Mouse (Mus musculus): ENCODE measurements around the gene Bhlhe40. TPM values are rescaled to one million over a fixed set of nuclear protein-coding genes. Genes with fewer than 3 reads are reported as not detected.

Bhlhe40 gene
- polyA plus RNA-seq (2015; fragmentation: Nextera tagmentation; extraction: Ambion mirVana): 6.5 and 7.9 TPM in 2 replicates

DNA sequence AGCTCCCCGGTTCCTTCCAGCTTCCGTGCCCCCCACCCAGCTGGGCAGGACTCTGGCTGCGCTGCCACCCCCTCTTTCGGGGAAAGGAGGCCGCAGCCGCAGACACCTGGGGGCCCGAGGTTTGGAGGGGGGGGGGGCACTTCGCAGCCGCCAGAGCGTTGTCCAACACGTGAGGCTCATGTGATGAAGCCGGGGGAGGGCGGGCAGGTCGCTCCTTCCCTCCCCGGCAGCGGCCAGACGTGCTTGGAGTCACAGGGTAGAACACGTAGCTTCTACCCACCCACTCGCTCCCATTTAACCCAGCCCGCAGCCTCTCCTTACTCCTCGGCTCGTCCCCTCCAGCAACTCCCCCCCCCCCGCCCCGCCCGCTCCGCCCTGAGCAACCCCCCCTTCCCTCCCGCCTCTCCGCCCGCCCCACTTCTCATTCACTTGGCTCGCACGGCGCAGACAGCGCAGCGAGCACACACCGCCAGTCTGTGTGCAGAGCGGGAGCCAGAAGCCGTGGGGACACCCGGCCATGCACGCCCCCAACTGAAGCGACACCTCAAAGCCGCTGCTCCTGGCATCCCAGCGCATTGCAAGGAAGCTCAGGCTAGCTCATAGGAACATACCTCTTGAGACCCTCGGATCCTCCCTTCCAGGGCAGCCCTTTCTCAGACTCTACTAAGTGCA, at the start of gene Bhlhe40:
TSS of gene Bhlhe40 (plus strand) at position 424 of the 672 bp plus-strand sequence.
- peak; percentile 70 for ATAC-seq
- Histone ChIP-seq H3K36me3 (ENCODE audit: control insufficient read depth, insufficient read depth) (no peaks in the 10 kb centered on the region), H3K9ac (replicated peaks; ENCODE audit: low read depth, low read length) (peak within 1 kb of the TSS; percentile 78), H3K27ac (ENCODE audit: low read length) (peak within 1 kb of the TSS; percentile 90), H3K4me3 (replicated peaks; ENCODE audit: low read length) (peak within 1 kb of the TSS; percentile 73), H3K27me3 (replicated peaks; ENCODE audit: control insufficient read depth, insufficient read depth, low read length) (0 out of 2 replicates have a peak, but pooled peaks cover 2% of the 10 kb centered on the region), H3K4me2 (ENCODE audit: low read length) (peak within 1 kb of the TSS; percentile 98), H3K9me3 (ENCODE audit: control insufficient read depth, low read length) (no peaks in the 10 kb centered on the region), H3K4me1 (replicated peaks; ENCODE audit: control insufficient read depth, insufficient read depth, low read length) (peaks cover 24% of the 10 kb centered on the region)
- 0% methylated on average over 37 of the region's 43 CpGs for WGBS

DNA sequence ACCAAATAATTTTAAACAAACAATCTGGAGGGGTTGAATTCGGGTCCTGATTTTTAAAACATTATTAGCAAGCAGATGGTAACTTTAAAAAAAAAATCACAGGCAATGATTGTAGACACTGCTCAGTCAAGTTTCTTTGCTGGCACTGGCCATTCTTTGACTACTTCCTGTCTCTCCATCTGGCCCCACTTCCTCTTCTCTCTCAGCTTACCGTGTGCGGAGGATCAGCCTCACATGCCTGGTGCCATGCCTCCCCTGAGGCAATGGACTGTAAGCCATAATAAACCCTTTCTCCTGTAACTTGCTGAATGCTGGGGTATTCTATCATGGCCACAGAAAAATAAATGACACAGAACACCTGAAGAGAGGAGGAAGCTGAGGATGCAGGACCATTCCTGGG, 48.8 kb upstream of the Bhlhe40 start:
- WGBS: 53% methylated on average over 3 of the region's 3 CpGs
- peak; percentile 43; the same call in 1 of the 2 replicates for ATAC-seq

DNA sequence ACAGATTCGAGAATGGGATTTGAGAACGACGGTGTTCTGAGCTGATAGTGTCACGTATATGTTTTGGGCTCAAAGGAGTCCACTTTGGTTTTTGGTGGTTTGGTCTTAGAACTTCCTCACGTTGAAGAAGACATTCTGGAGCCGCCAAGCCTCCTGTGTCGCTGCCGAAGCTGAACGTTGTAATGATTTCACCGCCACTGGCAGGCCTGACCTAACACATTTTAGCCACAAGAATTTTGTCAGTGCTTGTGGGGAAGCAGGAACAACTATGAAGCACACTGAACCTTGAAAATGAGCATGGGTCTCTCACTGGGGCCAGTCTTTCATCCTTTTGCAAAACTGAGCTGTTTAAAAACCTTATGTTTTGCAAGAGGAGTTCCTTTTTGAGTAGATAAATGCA, 42.4 kb upstream of the Bhlhe40 start:
- no peaks in the 10 kb centered on the region for H3K27me3 ChIP-seq (replicated peaks; ENCODE audit: control insufficient read depth, insufficient read depth, low read length)
- no peak for ATAC-seq
- 94% methylated on average over 10 of the region's 10 CpGs for WGBS

More for the DNA sequence above, 48.8 kb upstream of the Bhlhe40 start:
- no peaks in the 10 kb centered on the region for H3K36me3 ChIP-seq (ENCODE audit: control insufficient read depth, insufficient read depth)
- no peaks in the 10 kb centered on the region for H3K9me3 ChIP-seq (ENCODE audit: control insufficient read depth, low read length)
- H3K4me3 ChIP-seq (replicated peaks; ENCODE audit: low read length): no peak overlapping the region
- no peak overlapping the region for H3K4me2 ChIP-seq (ENCODE audit: low read length)
- H3K27ac ChIP-seq (ENCODE audit: low read length): no peak overlapping the region
- H3K4me1 ChIP-seq (replicated peaks; ENCODE audit: control insufficient read depth, insufficient read depth, low read length): 0 out of 2 replicates have a peak, but pooled peaks cover 2% of the 10 kb centered on the region
- no peaks in the 10 kb centered on the region for H3K27me3 ChIP-seq (replicated peaks; ENCODE audit: control insufficient read depth, insufficient read depth, low read length)
- H3K9ac ChIP-seq (replicated peaks; ENCODE audit: low read depth, low read length): no peak overlapping the region

DNA sequence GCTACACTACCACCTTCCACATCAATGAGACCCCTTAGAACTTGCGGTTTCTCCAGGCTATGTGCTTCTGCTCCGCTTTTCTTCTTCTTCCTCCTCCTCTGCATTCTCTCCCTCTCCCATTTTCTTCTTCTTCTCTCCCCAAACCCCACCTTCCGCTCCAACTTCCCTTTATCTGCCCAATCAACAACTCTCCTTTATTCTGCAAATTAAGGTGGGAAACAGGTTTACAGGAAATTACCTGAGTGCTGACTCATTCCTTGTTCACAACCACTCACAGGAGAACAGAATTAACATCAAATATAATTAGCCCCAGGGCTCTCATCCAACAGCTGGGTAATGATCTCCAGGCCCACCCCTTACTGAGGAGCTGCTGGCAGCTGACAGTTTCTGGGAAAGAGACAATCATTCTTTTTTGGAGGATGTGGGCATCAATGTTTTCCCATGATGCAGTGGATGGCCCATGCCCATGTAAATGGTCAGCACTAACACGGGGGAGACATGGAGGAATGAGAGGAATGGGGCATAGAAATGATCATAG, 37.3 kb upstream of the Bhlhe40 start:
- no peak overlapping the region for H3K4me3 ChIP-seq (replicated peaks; ENCODE audit: low read length)
- H3K4me2 ChIP-seq (ENCODE audit: low read length): no peak overlapping the region
- no peaks in the 10 kb centered on the region for H3K4me1 ChIP-seq (replicated peaks; ENCODE audit: control insufficient read depth, insufficient read depth, low read length)
- H3K27me3 ChIP-seq (replicated peaks; ENCODE audit: control insufficient read depth, insufficient read depth, low read length): no peaks in the 10 kb centered on the region
- H3K9me3 ChIP-seq (ENCODE audit: control insufficient read depth, low read length): no peaks in the 10 kb centered on the region
- no peak overlapping the region for H3K27ac ChIP-seq (ENCODE audit: low read length)
- no peak for ATAC-seq
- no peaks in the 10 kb centered on the region for H3K36me3 ChIP-seq (ENCODE audit: control insufficient read depth, insufficient read depth)
- 86% methylated on average over 4 of the region's 4 CpGs for WGBS
- no peak overlapping the region for H3K9ac ChIP-seq (replicated peaks; ENCODE audit: low read depth, low read length)

More for the DNA sequence above, 42.4 kb upstream of the Bhlhe40 start:
- no peak overlapping the region for H3K9ac ChIP-seq (replicated peaks; ENCODE audit: low read depth, low read length)
- H3K4me2 ChIP-seq (ENCODE audit: low read length): no peak overlapping the region
- no peak overlapping the region for H3K4me3 ChIP-seq (replicated peaks; ENCODE audit: low read length)
- H3K9me3 ChIP-seq (ENCODE audit: control insufficient read depth, low read length): no peaks in the 10 kb centered on the region
- no peaks in the 10 kb centered on the region for H3K4me1 ChIP-seq (replicated peaks; ENCODE audit: control insufficient read depth, insufficient read depth, low read length)
- H3K27ac ChIP-seq (ENCODE audit: low read length): no peak overlapping the region
- H3K36me3 ChIP-seq (ENCODE audit: control insufficient read depth, insufficient read depth): no peaks in the 10 kb centered on the region

DNA sequence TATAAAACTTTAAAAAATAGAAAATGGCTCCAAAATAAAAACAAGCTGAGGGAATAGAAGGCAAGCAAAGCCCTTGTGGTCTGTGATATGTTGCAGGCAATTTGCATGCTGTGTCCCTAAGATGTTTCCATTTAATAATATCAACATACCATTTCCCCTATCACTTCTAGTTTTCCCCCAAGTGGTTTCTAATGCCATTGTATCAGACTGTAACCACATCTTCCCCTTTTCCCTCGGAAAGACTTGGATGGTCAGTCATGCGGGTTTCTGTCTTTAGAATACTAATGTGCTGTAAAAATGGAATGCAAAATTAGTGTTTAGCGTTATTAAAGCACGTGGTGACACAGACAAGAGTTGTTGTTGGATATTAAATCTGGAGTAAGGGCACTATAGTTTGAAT, 35.5 kb upstream of the Bhlhe40 start:
- ATAC-seq: no peak
- no peak overlapping the region for H3K4me2 ChIP-seq (ENCODE audit: low read length)

DNA sequence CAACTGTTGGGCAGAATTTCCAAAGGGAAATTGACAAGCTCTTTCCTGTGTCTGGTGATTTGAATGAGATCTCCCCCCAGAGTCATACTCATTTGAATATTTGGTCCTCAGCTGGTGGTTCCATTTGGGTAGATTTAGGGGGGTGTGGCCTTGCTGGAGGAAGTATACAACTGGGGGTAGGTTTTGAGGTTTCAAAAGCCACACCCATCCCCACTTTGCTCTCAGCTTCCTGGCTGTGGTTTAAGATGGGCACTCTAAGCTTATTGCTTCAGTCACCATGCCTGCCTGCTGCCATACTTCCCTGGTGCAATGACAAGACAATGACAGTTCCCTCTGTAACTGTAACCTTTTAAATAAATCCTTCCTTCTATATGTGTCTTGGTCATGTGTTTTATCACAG, 29.7 kb upstream of the Bhlhe40 start:
- Histone ChIP-seq H3K4me1 (replicated peaks; ENCODE audit: control insufficient read depth, insufficient read depth, low read length) (no peaks in the 10 kb centered on the region), H3K9me3 (ENCODE audit: control insufficient read depth, low read length) (no peaks in the 10 kb centered on the region), H3K27ac (ENCODE audit: low read length) (no peak overlapping the region), H3K4me2 (ENCODE audit: low read length) (no peak overlapping the region), H3K9ac (replicated peaks; ENCODE audit: low read depth, low read length) (no peak overlapping the region), H3K36me3 (ENCODE audit: control insufficient read depth, insufficient read depth) (no peaks in the 10 kb centered on the region), H3K27me3 (replicated peaks; ENCODE audit: control insufficient read depth, insufficient read depth, low read length) (no peaks in the 10 kb centered on the region), H3K4me3 (replicated peaks; ENCODE audit: low read length) (no peak overlapping the region)
- no peak for ATAC-seq

More for the DNA sequence above, 35.5 kb upstream of the Bhlhe40 start:
- Histone ChIP-seq H3K27ac (ENCODE audit: low read length) (no peak overlapping the region), H3K4me1 (replicated peaks; ENCODE audit: control insufficient read depth, insufficient read depth, low read length) (no peaks in the 10 kb centered on the region), H3K36me3 (ENCODE audit: control insufficient read depth, insufficient read depth) (no peaks in the 10 kb centered on the region), H3K9ac (replicated peaks; ENCODE audit: low read depth, low read length) (no peak overlapping the region), H3K9me3 (ENCODE audit: control insufficient read depth, low read length) (no peaks in the 10 kb centered on the region), H3K4me3 (replicated peaks; ENCODE audit: low read length) (no peak overlapping the region), H3K27me3 (replicated peaks; ENCODE audit: control insufficient read depth, insufficient read depth, low read length) (no peaks in the 10 kb centered on the region)
- 89% methylated on average over 4 of the region's 4 CpGs for WGBS

DNA sequence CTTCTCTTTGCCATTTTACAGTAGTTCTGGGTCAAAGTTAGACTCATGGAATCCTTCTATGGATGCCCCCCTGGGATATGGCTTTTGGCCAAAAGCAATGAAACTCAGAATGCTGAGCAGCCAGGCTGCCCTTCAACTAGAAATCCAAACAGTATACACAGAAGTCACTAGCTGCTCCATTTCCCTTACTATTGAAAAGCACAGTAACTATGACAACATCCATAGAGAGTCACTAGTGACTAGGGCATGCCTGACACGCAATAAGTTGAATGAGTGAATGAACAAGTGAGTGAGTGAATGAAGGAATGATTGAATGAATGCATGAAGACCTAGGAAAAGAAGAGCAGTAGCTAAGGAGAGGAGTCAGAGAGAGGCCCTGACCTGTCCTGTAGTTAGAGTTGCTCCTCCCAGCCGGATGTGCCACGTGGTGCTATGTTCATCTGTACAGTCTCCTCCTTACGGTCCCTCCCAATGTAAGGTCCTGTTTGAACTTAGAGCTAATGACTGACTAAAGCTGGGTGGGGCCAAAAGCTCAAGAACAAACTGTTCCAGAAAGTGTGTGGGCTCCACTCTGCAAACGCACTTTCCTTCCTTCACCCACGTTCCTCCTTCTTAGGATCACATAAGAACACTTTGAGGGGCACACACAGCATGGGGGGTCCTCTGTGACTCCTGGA, 22.1 kb upstream of the Bhlhe40 start:
- no peak overlapping the region for H3K27ac ChIP-seq (ENCODE audit: low read length)
- WGBS: 90% methylated on average over 6 of the region's 6 CpGs
- no peak overlapping the region for H3K4me2 ChIP-seq (ENCODE audit: low read length)
- H3K4me3 ChIP-seq (replicated peaks; ENCODE audit: low read length): no peak overlapping the region
- H3K27me3 ChIP-seq (replicated peaks; ENCODE audit: control insufficient read depth, insufficient read depth, low read length): no peaks in the 10 kb centered on the region
- no peaks in the 10 kb centered on the region for H3K9me3 ChIP-seq (ENCODE audit: control insufficient read depth, low read length)
- ATAC-seq: no peak
- H3K9ac ChIP-seq (replicated peaks; ENCODE audit: low read depth, low read length): no peak overlapping the region
- H3K4me1 ChIP-seq (replicated peaks; ENCODE audit: control insufficient read depth, insufficient read depth, low read length): no peaks in the 10 kb centered on the region
- no peaks in the 10 kb centered on the region for H3K36me3 ChIP-seq (ENCODE audit: control insufficient read depth, insufficient read depth)

DNA sequence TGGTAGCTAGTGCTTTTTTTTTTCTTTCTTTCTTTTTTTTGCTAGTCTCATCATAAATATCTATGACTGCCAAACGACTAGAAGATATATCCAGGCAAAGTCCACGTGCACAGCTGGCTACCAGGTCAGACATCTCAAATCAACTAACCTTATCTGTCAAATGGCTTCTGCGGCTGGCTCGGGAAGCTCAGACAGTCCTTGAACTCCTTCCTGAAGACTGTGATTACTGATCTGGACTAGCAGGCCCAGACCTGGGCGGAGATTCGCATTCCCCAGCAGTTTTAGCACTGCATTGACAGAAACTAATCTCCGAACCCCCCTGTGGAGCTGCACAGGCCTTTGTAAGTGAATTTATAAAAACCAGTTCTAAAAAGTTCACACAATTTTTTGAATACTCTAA, 18.4 kb upstream of the Bhlhe40 start:
- Histone ChIP-seq H3K9me3 (ENCODE audit: control insufficient read depth, low read length) (no peaks in the 10 kb centered on the region), H3K9ac (replicated peaks; ENCODE audit: low read depth, low read length) (no peak overlapping the region), H3K27me3 (replicated peaks; ENCODE audit: control insufficient read depth, insufficient read depth, low read length) (no peaks in the 10 kb centered on the region), H3K4me2 (ENCODE audit: low read length) (no peak overlapping the region), H3K27ac (ENCODE audit: low read length) (no peak overlapping the region), H3K4me1 (replicated peaks; ENCODE audit: control insufficient read depth, insufficient read depth, low read length) (no peaks in the 10 kb centered on the region), H3K36me3 (ENCODE audit: control insufficient read depth, insufficient read depth) (no peaks in the 10 kb centered on the region), H3K4me3 (replicated peaks; ENCODE audit: low read length) (no peak overlapping the region)
- ATAC-seq: no peak
- WGBS: 84% methylated on average over 7 of the region's 7 CpGs

DNA sequence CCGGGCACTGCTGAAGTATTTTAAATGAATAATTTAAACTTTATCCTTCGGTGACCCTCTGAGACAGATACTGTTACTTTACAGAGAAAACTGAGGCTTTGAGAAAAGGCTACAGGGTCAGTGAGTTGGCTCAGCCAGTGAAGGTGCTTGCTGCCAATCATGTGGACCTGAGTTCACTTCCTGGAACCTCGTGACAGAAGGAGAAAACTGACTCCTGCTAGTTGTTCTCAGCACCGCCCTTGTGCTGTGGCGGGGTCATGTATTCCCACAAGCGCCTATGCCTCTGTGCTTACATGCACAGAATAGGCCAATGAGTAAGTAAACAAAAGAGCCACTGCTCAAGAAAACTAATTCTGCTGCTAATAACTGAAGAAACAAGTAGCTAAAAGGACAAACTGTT, 17.4 kb upstream of the Bhlhe40 start:
- Histone ChIP-seq H3K9ac (replicated peaks; ENCODE audit: low read depth, low read length) (no peak overlapping the region), H3K4me1 (replicated peaks; ENCODE audit: control insufficient read depth, insufficient read depth, low read length) (no peaks in the 10 kb centered on the region), H3K36me3 (ENCODE audit: control insufficient read depth, insufficient read depth) (no peaks in the 10 kb centered on the region), H3K27me3 (replicated peaks; ENCODE audit: control insufficient read depth, insufficient read depth, low read length) (no peaks in the 10 kb centered on the region), H3K27ac (ENCODE audit: low read length) (no peak overlapping the region), H3K4me3 (replicated peaks; ENCODE audit: low read length) (no peak overlapping the region), H3K9me3 (ENCODE audit: control insufficient read depth, low read length) (no peaks in the 10 kb centered on the region), H3K4me2 (ENCODE audit: low read length) (no peak overlapping the region)
- WGBS: 60% methylated on average over 6 of the region's 6 CpGs
- ATAC-seq: no peak

Data from forebrain, embryonic 16.5 days (tissue).